Mouse (Mus musculus) cerebellum, adult 11 months (tissue): Measurements from ENCODE around the gene Ccl20.

Source experiments
- DNase-seq: peaks from one replicate; pipeline ENCODE4 v3.0.0; 2022

The Ccl20 gene

GRCm38 (mm10) chr1:83116447-83117137 lies at the start of gene Ccl20:
Ccl20 (plus strand) TSS chr1:83116766.
- no peak for DNase-seq

- DNase-seq = no peak
These were observed 49.4 kb upstream of the Ccl20 start for GRCm38 (mm10) chr1:83067205-83067604.

- no peak for DNase-seq
These were observed 40.9 kb upstream of the Ccl20 start for GRCm38 (mm10) chr1:83075526-83076189.

- no peak for DNase-seq
These were observed 40.2 kb upstream of the Ccl20 start for GRCm38 (mm10) chr1:83076190-83076917.

GRCm38 (mm10) chr1:83077016-83077415 lies 39.5 kb upstream of the Ccl20 start:
- no peak for DNase-seq

GRCm38 (mm10) chr1:83084790-83085189 lies 31.8 kb upstream of the Ccl20 start:
- DNase-seq = no peak

GRCm38 (mm10) chr1:83091268-83091667 lies 25.3 kb upstream of the Ccl20 start:
- DNase-seq = no peak

GRCm38 (mm10) chr1:83096935-83097334 lies 19.6 kb upstream of the Ccl20 start:
- DNase-seq = no peak

- no peak for DNase-seq
These were observed 17.4 kb upstream of the Ccl20 start for GRCm38 (mm10) chr1:83099160-83099559.

GRCm38 (mm10) chr1:83099580-83100137 lies 16.9 kb upstream of the Ccl20 start:
- DNase-seq = no peak

- DNase-seq = no peak
These were observed 14.7 kb upstream of the Ccl20 start for GRCm38 (mm10) chr1:83101891-83102290.

GRCm38 (mm10) chr1:83105464-83105863 lies 11.1 kb upstream of the Ccl20 start:
- DNase-seq = no peak

- DNase-seq = no peak
These were observed 9.1 kb upstream of the Ccl20 start for GRCm38 (mm10) chr1:83107410-83107978.

- no peak for DNase-seq
These were observed 5.6 kb upstream of the Ccl20 start for GRCm38 (mm10) chr1:83110992-83111391.

GRCm38 (mm10) chr1:83111726-83112125 lies 4.8 kb upstream of the Ccl20 start:
- no peak for DNase-seq

- no peak for DNase-seq
These were observed 651 bp downstream of the Ccl20 start for GRCm38 (mm10) chr1:83117217-83117616.

GRCm38 (mm10) chr1:83117661-83118060 lies 1.1 kb downstream of the Ccl20 start:
- no peak for DNase-seq

- no peak for DNase-seq
These were observed 3.3 kb downstream of the Ccl20 start for GRCm38 (mm10) chr1:83119903-83120302.

- no peak for DNase-seq
These were observed 3.7 kb downstream of the Ccl20 start for GRCm38 (mm10) chr1:83120312-83120711.

- no peak for DNase-seq
These were observed 6.6 kb downstream of the Ccl20 start for GRCm38 (mm10) chr1:83123201-83123600.

- no peak for DNase-seq
These were observed 19.3 kb downstream of the Ccl20 start for GRCm38 (mm10) chr1:83135829-83136228.

GRCm38 (mm10) chr1:83137847-83138246 lies 21.3 kb downstream of the Ccl20 start:
- no peak for DNase-seq

GRCm38 (mm10) chr1:83138721-83139120 lies 22.2 kb downstream of the Ccl20 start:
- no peak for DNase-seq
